Mouse (Mus musculus) neural tube, embryonic 11.5 days (tissue): ENCODE measurements at regions not wholly inside any gene's neighbourhood (a gene's known extent, or its start where the extent isn't known, plus 50 kb on each side); places are given as distances from the start of the nearest gene placed in this dataset.

Experiments used
- ATAC-seq: fragments of 200-750 bp; cut with Nextera tagmentation; 2 replicates; pipeline ENCODE4 v1.8.0; 2017; ENCODE audit warnings: moderate number of reproducible peaks, mild to moderate bottlenecking, moderate TSS enrichment, moderate library complexity; ENCODE audit not compliant: insufficient read depth, low FRiP score, low TSS enrichment
- DNase-seq: peaks from one replicate; pipeline ENCODE4 v3.0.0-alpha.2; 2015; ENCODE audit warnings: low spot score
- H3K27ac ChIP-seq: fragments of 300-500 bp; sonication (generic); 2 replicates; pipeline ENCODE4 v1.5.1; 2014; ENCODE audit warnings: low read depth, mild to moderate bottlenecking, low read length
- H3K27me3 ChIP-seq: fragments of 300-500 bp; sonication (generic); 2 replicates; pipeline ENCODE4 v1.6.1; 2014; ENCODE audit warnings: mild to moderate bottlenecking, low read length, mixed read lengths; ENCODE audit not compliant: control insufficient read depth, insufficient read depth
- H3K36me3 ChIP-seq: fragments of 300-500 bp; sonication (generic); 2 replicates; pipeline ENCODE4 v1.6.1; 2014; ENCODE audit warnings: mild to moderate bottlenecking, low read length, moderate library complexity, mixed read lengths; ENCODE audit not compliant: control insufficient read depth, insufficient read depth
- H3K4me1 ChIP-seq: fragments of 300-500 bp; sonication (generic); 2 replicates; pipeline ENCODE4 v1.6.1; 2014; ENCODE audit warnings: low read length, mixed read lengths; ENCODE audit not compliant: control insufficient read depth, insufficient read depth
- H3K4me2 ChIP-seq: fragments of 300-500 bp; sonication (generic); 2 replicates; pipeline ENCODE4 v1.6.1; 2014; ENCODE audit warnings: low read depth, mild to moderate bottlenecking, moderate library complexity
- H3K4me3 ChIP-seq: fragments of 300-500 bp; sonication (generic); 2 replicates; pipeline ENCODE4 v1.5.1; 2014; ENCODE audit warnings: low read depth, low read length
- H3K9ac ChIP-seq: fragments of 300-500 bp; sonication (generic); 2 replicates; pipeline ENCODE4 v1.6.1; 2014; ENCODE audit warnings: mild to moderate bottlenecking, low read length
- H3K9me3 ChIP-seq: fragments of 300-500 bp; sonication (generic); 2 replicates; pipeline ENCODE4 v1.6.1; 2016; ENCODE audit warnings: low read length; ENCODE audit not compliant: control insufficient read depth
- WGBS: fragments of 180-500 bp; shearing (Covaris S2); extraction: QIAGEN DNeasy Blood & Tissue Kit; methylation state at CpG from one replicate; pipeline ENCODE4 v1.1.7; 2014; 5-methylcytosine and 5-hydroxymethylcytosine counted together

DNA sequence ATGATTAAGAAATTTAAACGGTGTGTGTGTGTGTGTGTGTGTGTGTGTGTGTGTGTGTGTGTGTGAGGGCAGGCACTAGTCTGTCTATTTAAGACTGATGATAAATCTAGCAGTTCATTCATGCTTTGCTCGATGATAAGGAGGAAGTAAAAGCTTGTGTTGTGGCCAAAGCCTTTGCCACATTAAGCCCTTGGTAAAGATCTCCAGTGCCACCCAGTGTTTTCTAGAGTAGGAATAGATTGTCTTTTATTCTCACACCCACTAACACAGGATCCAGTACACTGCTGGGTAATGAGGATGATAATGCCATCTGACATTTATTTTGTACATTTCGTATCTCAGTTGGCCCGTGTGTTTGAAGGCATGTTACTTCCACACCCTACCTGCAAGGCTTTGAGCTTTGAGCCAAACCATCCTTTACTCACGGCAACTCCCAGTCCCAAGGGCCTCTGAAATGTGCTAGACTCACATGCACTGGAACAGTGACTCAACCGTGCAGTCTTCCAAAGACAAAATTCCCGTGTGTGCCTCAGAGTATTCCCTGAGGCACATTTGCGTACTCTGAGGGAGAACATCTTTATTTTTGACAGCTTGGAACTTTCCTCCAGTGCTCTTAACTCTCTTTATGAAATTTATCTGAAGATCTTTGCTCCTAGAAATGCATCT, 179.7 kb downstream of the Mylk4 start:
- Histone ChIP-seq H3K4me2 (no peak overlapping the region), H3K9me3 (no peaks in the 10 kb centered on the region), H3K9ac (no peak overlapping the region), H3K27me3 (no peaks in the 10 kb centered on the region), H3K4me3 (no peak overlapping the region), H3K27ac (no peak overlapping the region), H3K36me3 (no peaks in the 10 kb centered on the region), H3K4me1 (no peaks in the 10 kb centered on the region)
- no peak for ATAC-seq
- DNase-seq: no peak
- 80% methylated on average over 8 of the region's 8 CpGs for WGBS

GRCm38 (mm10) chr13:32601315-32601714, 182.4 kb downstream of the Mylk4 start:
- no peak overlapping the region for H3K27ac ChIP-seq
- H3K4me1 ChIP-seq: no peaks in the 10 kb centered on the region
- no peaks in the 10 kb centered on the region for H3K9me3 ChIP-seq
- ATAC-seq (no peak), DNase-seq (no peak)
- no peak overlapping the region for H3K4me3 ChIP-seq
- no peaks in the 10 kb centered on the region for H3K27me3 ChIP-seq
- H3K36me3 ChIP-seq: no peaks in the 10 kb centered on the region
- H3K4me2 ChIP-seq: no peak overlapping the region
- no peak overlapping the region for H3K9ac ChIP-seq
- 82% methylated on average over 5 of the region's 5 CpGs for WGBS

GRCm38 (mm10) chr13:32593611-32594010, 190.1 kb downstream of the Mylk4 start:
- no peak overlapping the region for H3K27ac ChIP-seq
- DNase-seq: no peak
- no peak overlapping the region for H3K4me3 ChIP-seq
- no peak overlapping the region for H3K9ac ChIP-seq
- WGBS: 91% methylated on average over 7 of the region's 7 CpGs
- no peaks in the 10 kb centered on the region for H3K27me3 ChIP-seq
- no peak overlapping the region for H3K4me2 ChIP-seq
- H3K4me1 ChIP-seq: no peaks in the 10 kb centered on the region
- no peak for ATAC-seq
- H3K9me3 ChIP-seq: no peaks in the 10 kb centered on the region
- no peaks in the 10 kb centered on the region for H3K36me3 ChIP-seq

DNA sequence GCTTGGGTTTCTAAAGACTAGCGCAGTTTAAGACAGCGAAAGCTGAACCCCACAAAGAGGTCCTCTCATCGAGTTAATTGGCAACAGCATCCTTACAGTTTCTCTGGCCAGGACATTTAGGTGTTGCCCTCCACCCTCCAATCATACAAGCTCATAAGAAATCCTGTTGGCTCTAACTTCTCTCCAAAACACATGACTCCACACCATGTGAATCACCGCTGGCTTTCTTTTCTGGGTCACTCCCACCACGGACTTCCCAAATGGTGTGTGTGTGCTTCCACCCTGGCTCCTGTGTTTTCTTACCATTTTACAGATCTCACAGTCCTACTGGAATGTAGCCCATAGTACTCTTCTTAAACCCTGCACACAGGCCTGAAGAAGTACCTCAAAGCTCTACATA, 190.6 kb downstream of the Mylk4 start:
- no peak overlapping the region for H3K27ac ChIP-seq
- 93% methylated on average over 5 of the region's 5 CpGs for WGBS
- ATAC-seq: no peak

GRCm38 (mm10) chr13:32581598-32581997, 202.2 kb downstream of the Mylk4 start:
- DNase-seq: no peak

More for the DNA sequence above, 190.6 kb downstream of the Mylk4 start:
- H3K4me3 ChIP-seq: no peak overlapping the region
- no peak overlapping the region for H3K9ac ChIP-seq
- H3K9me3 ChIP-seq: no peaks in the 10 kb centered on the region
- no peak overlapping the region for H3K4me2 ChIP-seq
- DNase-seq: no peak
- H3K4me1 ChIP-seq: no peaks in the 10 kb centered on the region
- H3K36me3 ChIP-seq: no peaks in the 10 kb centered on the region
- no peaks in the 10 kb centered on the region for H3K27me3 ChIP-seq

DNA sequence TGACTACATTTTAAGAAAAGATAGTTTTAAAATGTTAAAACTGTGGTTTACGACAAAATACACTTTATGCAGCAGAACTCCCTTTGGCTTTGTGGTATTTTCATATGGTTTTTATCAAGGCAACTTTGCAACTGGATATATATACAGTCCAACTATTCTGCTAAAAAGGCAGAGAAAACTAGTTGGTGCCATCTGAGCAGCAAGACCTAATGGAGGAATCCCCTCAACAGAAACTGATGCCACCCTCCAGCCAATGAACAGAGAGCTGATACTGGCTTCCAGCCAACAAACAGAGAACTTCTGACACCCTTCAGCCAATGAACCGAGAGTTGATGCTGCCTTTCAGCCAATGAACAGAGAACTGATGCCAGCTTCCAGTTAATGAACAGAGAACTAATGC, 215.9 kb downstream of the Mylk4 start:
- ATAC-seq: no peak
- Histone ChIP-seq H3K36me3 (no peaks in the 10 kb centered on the region), H3K27me3 (no peaks in the 10 kb centered on the region), H3K4me3 (no peak overlapping the region), H3K27ac (no peak overlapping the region), H3K9ac (no peak overlapping the region), H3K4me2 (no peak overlapping the region), H3K4me1 (no peaks in the 10 kb centered on the region), H3K9me3 (no peaks in the 10 kb centered on the region)
- DNase-seq: no peak
- 93% methylated on average over 2 of the region's 2 CpGs for WGBS

More at GRCm38 (mm10) chr13:32581598-32581997, 202.2 kb downstream of the Mylk4 start:
- Histone ChIP-seq H3K36me3 (no peaks in the 10 kb centered on the region), H3K9ac (no peak overlapping the region), H3K4me3 (no peak overlapping the region), H3K27me3 (no peaks in the 10 kb centered on the region), H3K27ac (no peak overlapping the region), H3K4me1 (no peaks in the 10 kb centered on the region), H3K9me3 (no peaks in the 10 kb centered on the region), H3K4me2 (no peak overlapping the region)
- no peak for ATAC-seq

DNA sequence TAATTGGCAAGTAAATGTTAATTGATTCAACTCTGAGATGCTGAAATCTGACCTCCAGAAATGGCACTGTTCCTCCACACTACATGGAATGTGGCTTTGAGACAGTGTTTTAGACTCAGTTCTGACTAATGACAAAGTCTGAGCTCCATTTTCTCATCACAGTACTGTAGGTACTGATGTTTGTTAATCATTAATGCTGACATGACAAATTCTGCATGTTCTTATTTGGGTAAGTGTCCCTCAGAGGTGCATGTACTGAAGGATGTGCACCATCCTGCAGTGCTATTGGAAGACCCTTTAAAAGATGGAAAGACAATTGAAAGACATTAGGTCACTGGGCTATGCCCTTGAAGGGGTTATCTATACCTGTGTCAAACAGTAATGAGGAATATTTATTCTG, 222.1 kb upstream of the Gmds start:
- H3K9ac ChIP-seq: no peak overlapping the region
- no peak overlapping the region for H3K4me2 ChIP-seq
- no peak overlapping the region for H3K27ac ChIP-seq
- no peak for ATAC-seq
- no peaks in the 10 kb centered on the region for H3K27me3 ChIP-seq
- no peaks in the 10 kb centered on the region for H3K36me3 ChIP-seq
- no peaks in the 10 kb centered on the region for H3K9me3 ChIP-seq
- H3K4me1 ChIP-seq: no peaks in the 10 kb centered on the region
- H3K4me3 ChIP-seq: no peak overlapping the region
- no peak for DNase-seq

- DNase-seq: no peak
- Histone ChIP-seq H3K36me3 (no peaks in the 10 kb centered on the region), H3K27ac (no peak overlapping the region), H3K4me2 (no peak overlapping the region), H3K9me3 (no peaks in the 10 kb centered on the region), H3K27me3 (no peaks in the 10 kb centered on the region), H3K9ac (no peak overlapping the region), H3K4me1 (no peaks in the 10 kb centered on the region), H3K4me3 (no peak overlapping the region)
- no peak for ATAC-seq
- WGBS: 82% methylated on average over 2 of the region's 2 CpGs
These were observed 217.9 kb upstream of the Gmds start for GRCm38 (mm10) chr13:32556396-32556795.

DNA sequence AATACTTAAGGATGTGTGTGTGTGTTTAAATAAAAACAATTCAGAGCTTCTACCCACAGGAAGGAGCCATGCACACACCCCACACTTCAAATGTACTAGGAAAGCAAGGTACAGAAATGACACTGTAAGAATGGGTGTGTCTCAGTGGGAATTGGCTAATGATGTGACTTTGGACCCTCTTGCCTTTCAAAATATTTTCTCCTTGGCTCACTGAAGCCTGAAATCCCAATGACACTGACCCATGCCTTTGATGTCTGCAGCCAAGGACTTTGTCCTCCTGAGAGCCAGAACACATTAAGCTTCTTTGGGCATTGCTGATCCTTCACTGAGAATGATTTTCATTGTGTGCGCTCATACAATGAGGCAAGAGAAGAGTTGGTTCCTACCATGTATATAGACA, 216.5 kb upstream of the Gmds start:
- no peaks in the 10 kb centered on the region for H3K9me3 ChIP-seq
- H3K4me1 ChIP-seq: no peaks in the 10 kb centered on the region
- H3K9ac ChIP-seq: no peak overlapping the region
- H3K27ac ChIP-seq: no peak overlapping the region
- no peaks in the 10 kb centered on the region for H3K27me3 ChIP-seq
- H3K4me2 ChIP-seq: no peak overlapping the region
- no peaks in the 10 kb centered on the region for H3K36me3 ChIP-seq
- WGBS: 92% methylated on average over 1 of the region's 1 CpGs
- no peak overlapping the region for H3K4me3 ChIP-seq
- DNase-seq (no peak), ATAC-seq (no peak)
